Mouse (Mus musculus): ENCODE measurements at regions not wholly inside any gene's neighbourhood (a gene's known extent, or its start where the extent isn't known, plus 50 kb on each side); places are given as distances from the start of the nearest gene placed in this dataset.

DNA sequence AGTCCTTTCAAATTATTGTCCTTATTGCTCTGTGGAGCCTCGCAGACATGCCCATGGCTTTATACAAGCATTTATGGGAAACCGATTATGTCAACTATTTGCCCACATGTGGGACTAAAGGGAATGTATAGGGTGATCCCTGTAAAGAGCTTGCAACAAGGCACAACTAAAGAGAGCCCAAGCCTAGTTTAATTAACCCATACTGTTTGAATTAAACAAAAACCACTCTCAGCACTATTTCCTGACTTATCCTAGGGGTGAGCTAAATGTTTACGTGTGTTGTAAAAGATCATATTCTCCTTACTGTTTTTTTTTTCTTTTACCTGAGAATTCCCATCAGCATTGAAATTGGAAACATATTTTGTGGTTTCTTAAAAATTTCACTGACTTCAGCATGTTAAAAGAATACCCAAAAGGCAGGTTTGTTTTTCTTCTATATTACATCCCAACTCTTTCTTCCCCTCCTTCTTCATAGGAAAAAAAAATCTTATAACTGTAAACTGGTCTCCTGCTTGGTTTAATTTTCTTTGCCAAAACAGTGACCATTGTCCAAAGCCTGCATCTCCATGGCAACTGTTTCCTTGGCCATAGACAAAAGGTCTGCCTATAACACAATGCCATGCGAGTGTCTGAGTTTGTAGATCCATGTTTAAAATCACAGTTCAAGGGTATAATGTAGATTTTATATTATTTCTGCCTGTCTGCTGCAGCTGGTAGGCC is 148.2 kb upstream of the Galnt5 start:
- no peak for TF ChIP-seq MAFK (IDR thresholded peaks at IDR 0.05; ENCODE audit: insufficient read depth, low read depth, low read length)
- no peak for TF ChIP-seq ZC3H11A (IDR thresholded peaks at IDR 0.05; ENCODE audit: borderline replicate concordance, low read depth, low read length)
- TF ChIP-seq HCFC1 (IDR thresholded peaks at IDR 0.05; ENCODE audit: borderline replicate concordance, insufficient read depth, low read length) = no peak
- TF ChIP-seq ZNF384 (IDR thresholded peaks at IDR 0.05; ENCODE audit: low read depth, low read length) = no peak
- no peak for TF ChIP-seq CHD2 (IDR thresholded peaks at IDR 0.05; ENCODE audit: low read depth, low read length)

Measured in ES-E14 (cell line).